Mouse (Mus musculus) induced T-regulatory cell, adult 2 months (primary cell): Measurements from ENCODE around the gene Ntm.

ENCODE experiments used
- DNase-seq: peaks from one replicate; pipeline ENCODE4 v3.0.0-alpha.2; 2012; ENCODE audit warnings: low read depth

The Ntm gene

DNA sequence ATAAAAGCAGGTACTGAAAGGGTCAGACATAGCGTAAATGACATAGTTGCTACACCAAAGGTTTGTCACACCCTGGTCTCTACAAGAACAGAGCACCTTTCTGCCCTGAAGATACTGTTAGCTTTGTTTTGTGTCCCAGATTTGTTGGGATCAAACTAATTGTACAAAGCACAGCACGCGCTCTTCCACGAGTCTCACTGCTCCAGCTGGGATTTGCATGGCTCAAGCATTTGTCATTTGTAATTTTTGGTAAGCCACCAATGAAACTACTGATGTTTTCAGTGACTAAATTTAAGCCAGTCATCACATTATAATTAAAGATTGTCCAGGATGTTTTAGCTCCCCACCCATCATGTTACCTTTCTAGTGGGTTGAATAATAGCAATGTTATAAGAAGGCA, 735.2 kb downstream of the Ntm start:
- no peak for DNase-seq

DNA sequence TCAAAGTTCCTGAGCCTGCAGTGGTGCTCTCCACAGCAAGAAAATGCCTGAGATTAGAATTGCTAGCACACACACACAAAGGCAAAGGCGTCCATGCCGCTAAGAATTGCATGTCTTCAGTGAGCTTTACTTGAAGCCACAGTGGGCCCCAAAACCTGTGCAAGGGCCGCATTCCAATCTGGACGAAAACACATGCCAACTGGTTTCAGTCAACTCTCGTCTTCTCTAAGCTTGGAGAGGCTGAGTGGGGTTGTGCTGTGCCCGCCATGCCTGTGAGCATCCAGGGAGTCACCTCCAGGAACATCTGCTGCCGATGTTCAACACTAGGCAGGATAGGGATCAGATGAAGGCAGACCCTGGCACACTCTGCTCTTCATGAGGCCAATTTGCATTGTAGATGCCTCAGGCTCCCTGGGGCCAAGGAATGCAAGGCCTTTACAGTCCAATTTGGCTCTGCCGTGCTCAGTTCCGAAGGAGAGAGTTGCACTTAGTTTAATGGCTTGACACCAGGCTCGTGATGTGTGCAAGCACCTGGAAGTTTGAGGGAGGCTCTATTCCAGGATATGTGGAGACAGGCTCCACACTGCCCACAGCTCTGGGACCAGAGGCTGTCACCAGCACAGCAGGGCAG, 739.9 kb downstream of the Ntm start:
- no peak for DNase-seq

DNA sequence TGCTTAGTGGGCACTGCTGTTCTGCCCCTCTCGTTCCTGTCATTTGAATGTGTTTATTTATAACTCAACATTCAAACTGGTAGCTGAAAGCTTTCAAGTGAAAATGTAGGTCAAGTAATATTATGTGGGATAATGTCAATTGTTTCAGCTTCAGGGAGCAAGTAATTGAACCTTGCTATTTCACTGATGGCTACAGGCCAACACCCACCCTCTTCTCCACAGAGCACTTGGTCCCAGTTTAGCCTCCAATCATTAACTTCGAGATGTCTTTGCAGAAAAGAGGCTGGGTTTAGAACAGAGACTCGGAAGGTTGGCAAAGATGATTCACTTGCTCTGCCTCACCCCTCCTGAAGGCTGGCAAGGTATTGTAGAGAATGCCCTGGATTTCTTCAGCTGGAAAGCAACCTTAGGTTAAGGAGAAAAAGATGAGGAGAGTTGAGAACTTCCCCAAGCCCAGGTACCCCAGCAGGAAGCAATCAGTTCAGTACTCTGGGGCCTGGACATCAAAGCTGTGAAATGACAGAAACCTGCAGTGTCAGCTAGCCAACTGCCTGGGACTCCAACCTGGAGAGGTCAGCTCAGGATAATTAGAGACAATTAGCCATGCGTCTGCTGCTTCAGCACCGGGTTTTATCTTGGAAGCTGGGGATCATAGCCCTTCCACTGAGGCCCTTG, 741.9 kb downstream of the Ntm start:
- no peak for DNase-seq

GRCm38 (mm10) chr9:29220493-29220892, 742.4 kb downstream of the Ntm start:
- DNase-seq: no peak

- DNase-seq: no peak
These were observed 745.0 kb downstream of the Ntm start for GRCm38 (mm10) chr9:29217951-29218350.

DNA sequence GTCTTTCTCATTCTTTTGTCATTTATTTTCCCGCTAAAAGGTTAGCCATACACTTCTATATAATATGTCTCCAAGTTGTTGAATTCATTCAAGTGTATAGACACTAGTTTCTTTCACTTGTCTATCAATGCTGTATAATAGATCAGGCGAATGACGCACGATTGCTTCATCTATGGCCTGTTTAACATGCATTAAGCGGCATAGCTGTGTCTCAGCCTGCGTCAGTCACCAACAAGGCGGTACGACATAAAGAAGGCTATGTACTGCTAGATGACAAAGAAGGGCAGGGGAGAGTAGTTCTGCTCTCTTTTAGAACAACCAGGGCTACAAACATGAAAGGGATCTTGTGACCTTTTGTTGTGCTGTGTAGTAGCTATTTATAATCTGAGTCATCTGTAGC, 746.4 kb downstream of the Ntm start:
- DNase-seq: no peak

- no peak for DNase-seq
These were observed 747.1 kb downstream of the Ntm start for GRCm38 (mm10) chr9:29215796-29216195.

DNA sequence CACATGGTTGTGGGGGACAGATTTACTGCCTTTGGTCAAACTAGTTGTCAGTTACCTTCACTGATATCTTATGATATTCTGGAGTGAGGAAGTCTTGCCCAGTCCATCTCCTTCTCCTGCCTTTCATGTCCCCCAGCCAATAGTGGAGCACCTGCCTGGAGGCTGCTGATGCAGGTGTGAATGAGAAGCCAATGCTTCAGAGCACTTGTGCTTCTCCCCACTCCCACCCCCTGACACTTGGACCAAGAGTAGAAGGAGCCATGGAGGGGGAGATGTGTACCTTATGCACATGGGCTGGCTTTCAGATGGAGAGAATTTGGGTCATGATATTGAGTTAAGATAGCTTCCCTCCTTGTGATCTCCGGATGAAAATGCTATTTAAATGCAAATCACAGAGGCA, 747.7 kb downstream of the Ntm start:
- no peak for DNase-seq

GRCm38 (mm10) chr9:29209243-29209642, 753.7 kb downstream of the Ntm start:
- no peak for DNase-seq

GRCm38 (mm10) chr9:29208142-29208541, 754.8 kb downstream of the Ntm start:
- no peak for DNase-seq

DNA sequence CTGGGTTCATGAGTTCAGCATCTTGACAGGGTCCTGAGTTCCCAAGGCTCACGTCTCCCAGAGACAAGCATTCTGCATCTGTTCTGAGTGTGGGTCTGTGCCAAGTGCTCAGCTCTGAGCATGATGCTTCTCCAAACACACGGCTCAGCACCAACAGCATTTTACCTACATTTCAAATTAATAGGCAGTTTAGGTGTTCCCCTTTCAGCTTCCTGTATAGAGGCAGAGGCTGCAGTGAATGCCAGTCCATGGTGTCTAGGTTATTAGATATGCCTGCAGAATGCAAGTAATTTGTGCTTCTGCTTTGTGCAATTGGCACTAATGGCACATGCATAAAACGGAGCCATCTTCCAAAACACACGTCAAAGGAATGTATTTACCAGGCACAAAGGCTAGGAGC, 757.3 kb downstream of the Ntm start:
- DNase-seq: no peak

DNA sequence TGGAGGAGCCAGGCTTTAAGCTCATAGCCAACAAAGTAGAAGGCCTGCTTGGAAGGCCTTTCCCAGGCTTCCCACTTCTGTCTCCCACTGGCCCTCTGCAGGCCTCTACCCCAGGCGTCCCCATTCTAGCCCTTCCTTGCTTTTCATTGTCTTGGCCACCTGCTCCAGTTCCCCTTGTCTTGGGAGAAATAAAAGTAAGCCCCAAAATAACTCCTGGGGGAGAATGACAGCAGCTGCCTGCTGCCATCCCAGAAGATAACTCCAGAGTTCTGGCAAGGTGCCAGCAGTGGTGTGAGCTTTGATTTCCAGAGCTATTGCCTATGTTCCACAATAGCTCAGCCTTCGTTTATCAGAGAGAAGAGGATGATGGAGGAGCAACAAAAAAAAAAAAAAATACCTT, 760.7 kb downstream of the Ntm start:
- no peak for DNase-seq

DNA sequence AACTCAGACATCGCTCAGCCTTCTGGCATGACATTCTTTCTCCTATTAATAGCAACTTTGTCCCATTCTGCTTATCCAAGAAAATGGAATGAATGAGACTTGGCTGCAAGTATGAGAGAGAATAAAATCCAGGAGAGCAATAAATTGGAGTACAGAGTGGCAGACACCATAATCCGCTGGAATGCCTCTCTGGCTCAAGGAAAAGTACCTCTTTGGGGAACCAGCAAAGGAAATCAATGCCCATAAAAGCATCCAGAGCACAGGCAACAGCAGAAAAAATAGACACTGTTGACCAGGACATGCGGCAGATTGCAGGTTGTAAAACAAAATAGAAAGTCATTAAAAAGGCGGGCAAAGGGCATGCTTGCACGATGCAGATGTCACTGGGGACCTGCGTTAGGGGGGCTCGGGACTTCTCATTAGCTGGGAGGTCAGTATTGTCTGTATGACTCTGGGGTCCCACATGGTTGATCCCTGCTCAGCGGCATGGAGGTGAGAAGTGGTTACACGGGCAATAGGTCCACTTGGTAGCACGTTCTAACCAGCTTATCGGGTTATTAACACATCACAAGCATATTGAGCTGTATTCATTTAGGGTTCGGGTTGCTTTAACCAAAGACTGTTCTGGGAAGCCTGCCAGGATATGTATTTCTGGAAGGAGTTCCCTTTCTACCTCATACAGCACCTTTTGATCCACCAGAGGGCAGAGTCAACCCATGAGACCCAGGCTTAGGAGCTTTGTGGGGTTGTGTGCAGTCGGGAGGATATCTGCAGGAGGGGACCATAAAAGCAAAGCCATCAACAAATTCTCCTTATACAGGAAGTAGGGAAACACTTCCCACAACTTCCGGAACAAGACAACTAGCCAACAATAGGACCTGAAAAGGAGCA, 761.5 kb downstream of the Ntm start:
- no peak for DNase-seq

DNA sequence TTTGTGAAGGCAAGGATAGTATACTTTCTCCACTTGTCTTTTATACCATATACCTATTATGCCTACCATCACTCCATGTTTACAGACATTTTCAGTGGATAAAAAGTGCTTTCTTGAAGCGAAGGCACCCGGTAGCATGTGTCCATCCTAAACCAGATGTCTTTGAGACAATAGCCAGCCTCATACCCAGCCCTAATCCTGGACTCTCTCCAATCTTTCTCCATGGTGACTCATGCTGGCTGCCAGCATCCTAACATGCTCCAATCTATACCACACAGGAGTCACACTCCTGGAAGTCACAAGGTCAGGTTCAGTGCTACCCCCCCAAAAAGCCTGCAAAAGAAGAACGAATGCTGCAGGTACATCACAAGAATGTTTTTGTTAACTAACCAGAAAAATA, 765.9 kb downstream of the Ntm start:
- DNase-seq: no peak

DNA sequence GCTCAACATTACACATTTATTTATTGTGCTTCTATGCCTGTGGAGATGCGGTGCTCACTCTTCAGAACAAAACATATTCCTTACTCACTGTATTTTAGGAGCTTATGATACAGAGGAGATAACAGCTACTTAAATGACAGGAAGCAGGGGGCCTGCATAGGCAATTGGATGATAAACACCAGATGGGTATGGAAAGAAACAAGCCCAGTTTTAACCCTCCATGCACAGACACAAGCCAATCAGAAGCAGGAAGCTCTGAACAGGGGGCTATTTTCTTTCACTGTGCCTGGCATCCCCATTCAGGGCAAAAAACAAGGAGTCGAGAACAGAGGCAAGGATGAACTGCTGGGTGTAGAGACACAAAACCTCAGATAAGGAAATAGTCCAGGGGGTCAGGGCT, 768.7 kb downstream of the Ntm start:
- DNase-seq: no peak

- DNase-seq: no peak
These were observed 779.9 kb downstream of the Ntm start for GRCm38 (mm10) chr9:29183011-29183410.

DNA sequence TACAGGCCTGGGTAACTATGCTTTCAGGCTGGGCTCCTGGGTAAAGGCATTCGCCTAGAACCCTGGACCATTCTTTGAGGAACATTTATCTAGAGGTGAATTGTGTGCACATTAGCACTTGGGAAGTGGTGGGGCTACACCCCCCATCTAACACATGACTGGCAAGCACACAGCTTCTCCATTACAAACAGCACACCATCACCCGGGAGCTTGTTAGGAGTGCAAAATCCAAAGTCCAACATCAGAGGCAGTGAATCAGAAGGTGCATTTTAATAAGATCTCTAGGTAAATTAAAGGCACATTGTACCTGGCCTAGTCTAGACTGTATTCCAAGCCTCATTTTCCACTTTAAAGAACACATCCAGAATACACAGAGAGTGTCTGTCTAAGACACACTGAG, 781.3 kb downstream of the Ntm start:
- DNase-seq: no peak

- DNase-seq: no peak
These were observed 797.2 kb downstream of the Ntm start for GRCm38 (mm10) chr9:29165731-29166130.

GRCm38 (mm10) chr9:29161059-29161642, 801.8 kb downstream of the Ntm start:
- no peak for DNase-seq

DNA sequence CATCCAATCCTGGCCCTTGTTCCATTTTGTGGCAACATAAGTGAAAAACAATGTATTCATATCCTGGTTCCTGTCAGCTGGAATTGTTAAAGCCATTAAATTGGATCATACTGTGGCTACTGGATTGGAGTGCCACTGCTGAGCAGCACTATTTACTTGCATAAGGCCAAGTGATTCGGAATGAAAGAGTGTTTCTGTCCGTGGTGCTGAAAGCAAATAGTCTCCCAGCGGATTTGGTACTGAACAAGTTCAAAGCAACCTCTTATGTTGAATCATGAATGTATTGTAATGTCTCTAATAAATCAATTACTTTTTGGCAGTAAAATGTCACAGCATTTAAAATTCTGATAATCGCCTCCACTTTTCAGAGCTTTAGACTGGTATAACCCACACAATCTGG, 817.0 kb downstream of the Ntm start:
- no peak for DNase-seq

DNA sequence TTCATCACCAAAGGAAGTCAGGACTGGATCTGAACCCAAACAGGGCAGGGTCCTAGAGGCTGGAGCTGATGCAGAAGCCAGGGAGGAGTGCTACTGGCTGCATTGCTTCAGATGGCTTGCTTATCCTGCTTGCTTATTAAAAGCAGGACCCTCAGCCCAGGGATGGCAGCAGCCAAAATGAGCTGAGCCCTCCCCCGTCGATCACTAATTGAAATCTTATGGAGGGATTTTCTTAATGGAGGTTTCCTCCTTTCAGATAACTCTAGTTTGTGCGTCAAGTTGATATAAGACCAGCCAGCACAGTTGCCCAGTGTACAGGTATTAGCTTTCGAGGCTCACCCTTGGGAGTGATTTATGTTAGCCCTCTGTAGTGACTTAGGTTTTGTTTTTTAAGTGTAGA, 826.9 kb downstream of the Ntm start:
- DNase-seq: no peak

- no peak for DNase-seq
These were observed 832.1 kb downstream of the Ntm start for GRCm38 (mm10) chr9:29130717-29131292.
